Mouse (Mus musculus) embryo, embryonic 10.5 days (tissue): ENCODE measurements around the gene Rpl38.

Source experiments
- DNase-seq: peaks from one replicate; pipeline ENCODE4 v3.0.0-alpha.2; 2015; ENCODE audit warnings: low spot score

Rpl38 gene

DNA sequence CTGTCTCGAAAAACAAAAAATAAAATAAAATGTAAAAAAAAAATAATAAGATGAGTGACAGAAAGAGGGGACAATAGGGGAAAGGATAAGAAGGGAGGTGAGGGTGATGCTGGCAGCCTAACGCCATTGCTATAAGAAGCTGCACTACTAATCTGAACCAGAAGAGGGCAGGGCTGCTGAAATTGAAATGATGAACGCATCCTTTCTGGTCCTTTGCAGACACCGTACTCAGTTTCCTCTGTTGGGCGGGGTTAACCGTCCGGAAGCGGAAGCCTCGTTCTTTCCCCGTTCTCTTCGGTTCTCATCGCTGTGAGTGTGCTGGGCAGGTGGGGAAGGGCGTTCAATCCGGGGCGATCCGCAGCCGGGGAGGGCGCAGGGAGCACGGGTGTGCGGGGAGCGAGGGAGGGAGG lies at the start of gene Rpl38:
TSS of gene Rpl38 (plus strand) at position 224 of the 410 bp plus-strand sequence.
- DNase-seq = peak; percentile 99

DNA sequence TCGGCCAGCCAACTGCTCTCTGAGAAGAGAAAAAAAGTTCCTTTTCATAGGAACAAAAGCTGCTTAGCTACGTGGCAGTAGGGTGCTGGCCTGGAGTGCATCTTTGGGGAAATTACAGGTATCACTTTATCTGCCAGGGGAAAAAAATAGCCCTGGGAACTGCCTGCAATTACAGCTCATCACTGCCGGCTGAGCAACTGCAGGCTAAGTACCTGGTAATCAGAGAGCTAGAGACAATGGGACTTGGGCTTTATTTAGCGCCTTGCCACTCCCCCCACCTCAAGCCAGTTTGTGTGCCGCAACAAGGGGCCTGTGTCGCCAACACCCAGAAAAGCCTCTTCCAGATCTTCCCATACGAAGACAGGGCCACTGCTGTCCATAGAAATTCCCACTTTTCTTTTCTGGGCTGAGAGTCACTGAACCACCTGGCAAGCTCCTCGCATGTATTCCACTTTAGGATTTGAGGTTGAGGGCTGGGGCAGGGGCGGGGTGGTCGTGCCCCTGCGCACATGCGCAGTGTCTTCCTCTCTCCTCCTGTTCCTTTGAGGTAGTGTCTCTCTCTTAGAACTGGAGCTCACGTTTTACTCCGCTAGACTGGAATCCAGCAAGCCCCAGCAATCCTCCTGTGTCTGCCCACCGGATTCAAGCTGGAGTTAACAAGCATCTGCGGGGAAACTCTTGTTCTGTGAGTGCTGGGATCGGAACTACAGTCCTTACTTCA lies 49.5 kb upstream of the Rpl38 start:
- DNase-seq = no peak

GRCm38 (mm10) chr11:114626071-114626690 lies 42.1 kb upstream of the Rpl38 start:
- DNase-seq = no peak

DNA sequence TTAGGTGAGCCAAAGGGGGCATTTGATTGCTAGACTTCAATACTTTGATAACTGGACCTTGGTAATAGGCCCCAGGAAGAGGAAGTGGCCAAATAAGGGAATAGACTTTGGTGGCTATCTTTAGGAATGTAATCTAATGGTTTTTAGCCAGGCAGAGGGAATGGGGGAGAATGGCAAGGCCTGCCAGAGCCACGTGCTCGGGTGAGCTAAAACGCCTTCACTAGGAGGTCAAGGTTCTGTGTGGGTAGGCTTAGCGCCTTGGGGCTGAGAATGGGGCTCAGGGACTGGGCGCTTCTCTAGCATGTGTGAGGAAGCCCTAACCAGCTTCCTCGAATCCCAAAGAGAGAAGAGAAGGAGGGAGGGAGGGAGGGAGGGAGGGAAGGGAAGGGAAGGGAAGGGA lies 41.3 kb upstream of the Rpl38 start:
- DNase-seq = no peak

DNA sequence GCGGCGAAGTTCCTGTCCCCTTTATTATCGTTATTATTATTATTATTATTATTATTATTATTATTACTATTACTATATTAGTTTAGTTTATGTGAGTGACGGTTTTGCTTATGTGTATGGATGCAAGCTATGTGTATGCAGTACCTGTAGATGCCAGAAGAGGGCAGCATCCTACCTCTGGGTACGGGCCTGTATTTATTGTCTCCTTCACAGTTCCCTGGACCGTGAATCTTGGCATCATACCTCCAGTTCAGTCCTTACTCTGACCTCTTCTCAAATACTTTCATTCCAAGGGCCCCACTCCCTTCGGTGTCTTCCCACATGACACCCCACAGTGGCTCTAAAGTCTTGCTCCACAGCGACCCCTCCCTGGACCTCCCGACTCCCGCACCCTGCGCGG lies 40.3 kb upstream of the Rpl38 start:
- DNase-seq = peak; percentile 32

DNA sequence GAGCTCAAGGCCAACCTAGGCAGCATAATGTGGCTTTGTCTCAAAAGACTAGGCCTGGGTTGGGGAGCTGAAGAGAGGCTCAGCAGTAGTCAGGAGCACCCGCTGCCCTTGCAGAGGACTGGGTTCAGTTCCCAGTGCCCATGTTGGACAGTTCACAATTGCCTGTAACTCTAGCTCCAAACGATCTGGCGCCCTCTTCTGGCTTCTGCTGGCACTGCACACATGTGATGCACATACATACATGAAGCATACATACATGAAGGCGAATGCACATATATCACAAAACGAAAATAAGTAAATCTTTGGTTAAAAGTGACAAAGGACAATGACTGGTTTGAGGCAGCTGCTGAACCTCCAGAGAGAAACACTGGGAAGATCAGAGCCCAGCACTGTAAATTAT lies 38.3 kb upstream of the Rpl38 start:
- DNase-seq = no peak

DNA sequence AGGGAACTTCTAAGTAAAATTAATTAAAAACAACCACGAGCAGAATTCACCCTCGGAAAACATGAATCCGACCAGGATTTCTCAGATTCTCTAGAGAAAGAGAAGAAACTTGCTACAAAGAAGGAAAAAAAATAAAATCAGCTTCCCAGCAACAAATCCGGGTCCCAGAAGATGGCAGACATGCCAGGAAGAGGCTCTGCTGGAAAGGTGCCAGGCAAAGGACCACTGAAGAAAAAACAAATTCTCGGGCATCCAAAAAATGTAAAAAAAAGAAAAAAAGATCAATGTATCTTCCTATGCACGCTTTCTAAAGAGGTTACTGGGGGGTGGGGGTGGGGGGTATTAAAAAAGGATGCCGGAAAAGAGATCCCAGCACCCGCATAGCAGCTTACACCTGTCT lies 36.1 kb upstream of the Rpl38 start:
- DNase-seq = no peak

DNA sequence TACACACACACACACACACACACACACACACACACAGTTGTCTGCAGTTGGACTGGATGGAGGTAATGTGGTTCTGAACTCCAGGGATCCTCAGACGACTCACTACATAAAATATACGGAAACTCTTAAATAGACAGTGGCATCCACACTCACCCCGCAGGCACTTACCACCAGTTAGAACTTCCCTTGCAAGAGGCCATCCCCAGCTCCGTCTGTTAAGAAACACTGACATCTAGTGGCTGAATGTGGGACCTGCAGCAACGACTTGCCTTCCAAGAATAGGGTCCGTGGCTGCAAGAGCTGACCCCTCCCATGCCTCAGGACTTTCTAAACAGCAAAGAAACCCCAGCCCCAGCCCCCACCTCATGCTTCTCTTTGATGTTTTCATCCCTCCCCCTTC lies 32.0 kb upstream of the Rpl38 start:
- DNase-seq = peak; percentile 99

GRCm38 (mm10) chr11:114636727-114637505 lies 31.4 kb upstream of the Rpl38 start:
- DNase-seq = no peak

DNA sequence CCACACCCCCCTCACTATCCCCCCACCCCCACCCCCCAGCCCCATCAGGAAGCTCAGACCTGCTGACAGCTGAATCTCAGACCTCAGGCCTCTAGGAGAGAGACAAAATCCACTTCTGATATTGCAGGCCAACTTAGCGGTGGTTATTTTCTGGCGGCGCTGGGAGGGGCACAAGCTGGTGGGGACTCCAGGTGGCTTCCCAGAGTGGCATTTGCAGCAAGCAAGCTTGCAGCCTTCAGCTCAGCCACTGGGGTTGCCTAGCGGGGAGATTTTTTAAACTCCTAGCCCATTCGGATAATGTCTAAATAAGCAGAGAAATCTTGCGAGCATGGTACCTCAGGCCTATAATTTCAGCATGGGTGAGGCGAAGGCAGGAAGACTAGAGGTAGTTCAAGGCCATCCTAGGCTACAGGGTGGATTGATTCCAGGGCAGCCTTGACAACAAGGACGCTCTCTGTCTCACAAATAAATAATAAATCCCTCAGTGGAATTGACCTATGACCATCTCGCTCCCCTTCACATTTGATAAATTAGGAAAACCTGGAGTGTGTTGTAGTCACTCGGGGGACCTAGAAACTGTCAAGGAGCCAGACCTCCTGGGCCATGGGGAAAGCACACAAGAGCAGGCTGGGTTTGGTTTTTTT lies 29.6 kb upstream of the Rpl38 start:
- peak; percentile 45 for DNase-seq

DNA sequence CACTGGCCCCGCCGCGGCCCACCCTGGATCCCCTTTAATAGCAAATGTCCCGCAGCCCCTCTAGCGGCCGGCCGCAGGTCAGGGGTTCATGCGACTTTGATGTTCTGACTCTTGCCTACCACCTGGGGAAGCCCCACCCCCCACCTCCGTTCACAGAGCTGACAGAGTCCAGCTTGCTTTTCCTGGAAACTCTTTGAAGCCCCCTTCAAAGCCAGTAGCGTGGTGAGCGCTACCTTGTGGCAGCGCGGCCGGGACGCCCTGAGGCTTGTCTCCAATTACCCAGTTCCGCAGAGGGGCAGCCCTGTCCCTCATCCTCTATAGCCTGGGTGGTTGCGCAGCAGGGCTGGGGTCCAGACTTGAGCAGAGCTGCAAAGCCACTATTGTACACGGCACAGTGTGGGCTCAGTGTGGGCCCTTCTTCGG lies 28.6 kb upstream of the Rpl38 start:
- DNase-seq = peak; percentile 77

GRCm38 (mm10) chr11:114640658-114641057 lies 27.7 kb upstream of the Rpl38 start:
- no peak for DNase-seq

- DNase-seq = no peak
Measured at GRCm38 (mm10) chr11:114641136-114641535, 27.2 kb upstream of the Rpl38 start.

DNA sequence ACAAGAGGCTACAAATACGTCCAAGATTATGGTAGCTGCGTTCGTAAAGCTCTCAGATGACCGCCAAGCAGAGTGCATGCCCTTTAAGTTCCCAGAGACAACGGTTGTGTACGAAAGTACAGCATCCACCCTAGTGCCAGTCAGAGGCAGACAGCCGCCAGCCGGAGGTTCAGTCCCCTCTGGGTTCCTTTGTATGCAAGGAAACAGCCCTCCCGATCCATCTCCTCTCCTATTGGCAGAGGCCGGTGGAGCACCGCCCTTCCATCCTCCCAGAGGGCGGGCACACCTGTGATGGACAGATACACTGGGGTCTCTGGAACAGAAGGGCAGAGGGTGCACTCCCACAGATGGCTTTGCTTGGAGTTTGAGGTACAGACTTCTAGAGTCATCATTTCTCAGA lies 26.1 kb upstream of the Rpl38 start:
- peak; percentile 66 for DNase-seq

GRCm38 (mm10) chr11:114642926-114643325 lies 25.4 kb upstream of the Rpl38 start:
- DNase-seq = no peak

DNA sequence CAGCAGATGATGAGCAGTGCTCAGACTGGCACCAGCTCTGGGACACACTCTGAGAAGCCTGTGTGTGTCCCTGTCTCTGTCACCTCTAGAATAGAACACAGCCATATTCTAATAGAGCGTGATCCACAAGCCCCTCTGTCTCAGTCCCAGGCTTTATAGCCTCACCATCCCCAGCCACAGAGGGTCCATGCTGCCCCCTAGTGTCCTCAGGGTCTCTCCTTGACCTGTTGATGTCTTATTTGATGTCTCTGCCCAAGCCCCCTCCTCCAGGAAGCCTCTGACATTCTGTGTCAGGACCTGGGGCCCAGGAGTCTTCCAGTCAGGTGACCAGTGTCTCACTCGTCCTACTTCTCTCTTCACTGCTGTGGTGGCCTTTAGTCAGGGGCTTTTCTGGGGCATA lies 24.2 kb upstream of the Rpl38 start:
- DNase-seq = no peak

DNA sequence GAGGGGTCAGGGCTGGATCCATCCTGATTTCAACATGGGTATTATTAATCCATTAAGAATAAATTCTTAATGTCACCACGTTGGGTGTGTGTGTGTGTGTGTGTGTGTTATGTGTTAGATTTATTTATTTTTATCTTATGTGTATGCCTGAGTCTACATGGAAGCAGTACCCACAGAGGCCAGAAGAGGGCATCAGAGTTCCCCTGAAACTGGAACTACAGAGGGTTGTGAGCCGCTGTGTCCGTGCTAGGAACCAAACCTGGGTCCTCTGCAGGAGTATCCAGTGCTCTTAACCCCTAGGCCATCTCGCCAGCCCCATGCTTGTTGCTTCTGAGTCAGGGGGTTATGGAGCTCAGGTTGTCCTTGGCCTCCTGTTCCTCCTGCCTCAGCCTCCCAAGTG lies 18.8 kb upstream of the Rpl38 start:
- no peak for DNase-seq

- DNase-seq = peak; percentile 73
Measured at GRCm38 (mm10) chr11:114652531-114652930, 15.8 kb upstream of the Rpl38 start.

DNA sequence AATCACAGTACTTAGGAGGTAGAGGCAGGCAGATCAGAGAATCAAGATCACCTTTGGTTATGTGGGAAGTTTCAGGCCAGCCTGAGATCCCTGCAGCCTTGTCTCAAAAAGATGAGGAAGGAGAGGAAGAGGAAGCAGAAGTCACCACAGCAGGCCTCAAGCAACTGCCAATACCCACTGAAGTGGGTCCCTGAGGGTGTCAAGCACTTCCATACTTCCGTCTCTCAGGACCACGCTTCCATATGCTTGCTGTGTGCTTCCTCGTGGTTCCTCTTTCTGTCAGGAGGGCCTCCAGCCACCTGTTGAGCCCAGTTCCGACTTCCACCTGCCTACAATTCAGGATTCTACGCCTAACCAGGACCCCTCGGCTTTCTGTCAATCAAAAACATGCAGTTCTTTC lies 14.7 kb upstream of the Rpl38 start:
- no peak for DNase-seq

GRCm38 (mm10) chr11:114654552-114654951 lies 13.8 kb upstream of the Rpl38 start:
- no peak for DNase-seq

DNA sequence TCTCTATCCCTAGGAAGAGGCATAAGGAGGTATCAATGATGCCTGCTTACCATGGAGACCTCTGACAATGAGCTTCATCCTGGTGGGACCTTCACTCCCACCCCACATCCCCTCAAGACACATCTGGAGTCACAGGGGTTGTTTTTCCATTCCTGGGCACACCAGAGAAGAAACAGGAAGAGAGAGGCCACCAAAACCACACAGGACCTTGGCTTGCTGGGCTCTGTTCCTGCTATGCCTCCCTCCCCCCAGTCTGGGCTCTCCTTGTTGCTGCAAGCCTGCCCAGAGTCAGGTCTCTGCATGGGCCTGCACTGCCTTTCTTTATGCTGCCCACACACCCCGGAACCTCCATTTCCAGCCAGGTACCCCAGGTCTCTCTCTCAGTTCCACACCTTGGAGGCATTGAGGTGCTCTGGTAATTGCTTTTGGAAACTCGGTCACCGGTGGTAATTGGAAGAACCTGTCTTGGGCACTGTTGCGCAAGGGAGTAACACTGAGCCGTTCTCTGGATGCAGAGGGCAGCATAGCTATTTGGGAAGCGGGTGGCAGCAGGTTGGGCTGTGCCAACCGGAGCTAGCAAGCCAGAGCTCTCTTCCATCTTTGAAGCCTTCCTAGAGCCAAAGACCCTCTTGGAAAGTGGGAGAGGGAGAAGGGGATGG lies 12.8 kb upstream of the Rpl38 start:
- DNase-seq = no peak
